Mouse (Mus musculus) neural tube, embryonic 11.5 days (tissue): ENCODE results near the gene Gtse1. TPM values are rescaled to one million over a fixed set of nuclear protein-coding genes. Genes with fewer than 3 reads are reported as not detected.

Experiments
- ATAC-seq: fragments of 200-750 bp; cut with Nextera tagmentation; 2 replicates; pipeline ENCODE4 v1.8.0; 2017; ENCODE audit warnings: moderate number of reproducible peaks, mild to moderate bottlenecking, moderate TSS enrichment, moderate library complexity; ENCODE audit not compliant: insufficient read depth, low FRiP score, low TSS enrichment
- DNase-seq: peaks from one replicate; pipeline ENCODE4 v3.0.0-alpha.2; 2015; ENCODE audit warnings: low spot score
- H3K27ac ChIP-seq: fragments of 300-500 bp; sonication (generic); 2 replicates; pipeline ENCODE4 v1.5.1; 2014; ENCODE audit warnings: low read depth, mild to moderate bottlenecking, low read length
- H3K27me3 ChIP-seq: fragments of 300-500 bp; sonication (generic); 2 replicates; pipeline ENCODE4 v1.6.1; 2014; ENCODE audit warnings: mild to moderate bottlenecking, low read length, mixed read lengths; ENCODE audit not compliant: control insufficient read depth, insufficient read depth
- H3K36me3 ChIP-seq: fragments of 300-500 bp; sonication (generic); 2 replicates; pipeline ENCODE4 v1.6.1; 2014; ENCODE audit warnings: mild to moderate bottlenecking, low read length, moderate library complexity, mixed read lengths; ENCODE audit not compliant: control insufficient read depth, insufficient read depth
- H3K4me1 ChIP-seq: fragments of 300-500 bp; sonication (generic); 2 replicates; pipeline ENCODE4 v1.6.1; 2014; ENCODE audit warnings: low read length, mixed read lengths; ENCODE audit not compliant: control insufficient read depth, insufficient read depth
- H3K4me2 ChIP-seq: fragments of 300-500 bp; sonication (generic); 2 replicates; pipeline ENCODE4 v1.6.1; 2014; ENCODE audit warnings: low read depth, mild to moderate bottlenecking, moderate library complexity
- H3K4me3 ChIP-seq: fragments of 300-500 bp; sonication (generic); 2 replicates; pipeline ENCODE4 v1.5.1; 2014; ENCODE audit warnings: low read depth, low read length
- H3K9ac ChIP-seq: fragments of 300-500 bp; sonication (generic); 2 replicates; pipeline ENCODE4 v1.6.1; 2014; ENCODE audit warnings: mild to moderate bottlenecking, low read length
- H3K9me3 ChIP-seq: fragments of 300-500 bp; sonication (generic); 2 replicates; pipeline ENCODE4 v1.6.1; 2016; ENCODE audit warnings: low read length; ENCODE audit not compliant: control insufficient read depth
- WGBS: fragments of 180-500 bp; shearing (Covaris S2); extraction: QIAGEN DNeasy Blood & Tissue Kit; methylation state at CpG from one replicate; pipeline ENCODE4 v1.1.7; 2014; 5-methylcytosine and 5-hydroxymethylcytosine counted together
- polyA plus RNA-seq: library from polyadenylated mRNA; unstranded; fragments of >200 nt; fragmentation: Nextera tagmentation; extraction: Ambion mirVana; gene quantifications from 2 replicates; pipeline ENCODE4 v1.2.1, GENCODE M21; 2014

Gene Gtse1
- polyA plus RNA-seq, 1 experiment from 2014 or later = 40.3 TPM

DNA sequence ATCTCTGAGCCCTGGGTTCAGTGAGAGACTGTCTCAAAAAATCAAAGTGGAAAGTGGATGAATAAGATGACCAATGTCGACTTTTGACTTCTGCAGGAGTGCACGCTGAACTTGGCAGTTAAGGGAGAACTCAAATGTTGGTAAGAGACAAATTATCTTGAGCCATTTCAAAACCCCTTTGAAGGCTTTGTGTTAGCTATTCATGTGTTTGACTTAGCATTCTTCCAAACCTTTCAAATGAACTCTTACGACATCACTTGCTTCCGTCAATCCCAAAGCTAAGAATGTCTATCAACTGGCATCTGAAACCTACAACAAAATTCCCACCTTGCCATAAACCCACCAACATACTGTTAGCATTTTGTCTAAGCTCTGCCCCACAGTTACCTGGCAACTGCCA lies 31.5 kb upstream of the Gtse1 start:
- no peak for DNase-seq

DNA sequence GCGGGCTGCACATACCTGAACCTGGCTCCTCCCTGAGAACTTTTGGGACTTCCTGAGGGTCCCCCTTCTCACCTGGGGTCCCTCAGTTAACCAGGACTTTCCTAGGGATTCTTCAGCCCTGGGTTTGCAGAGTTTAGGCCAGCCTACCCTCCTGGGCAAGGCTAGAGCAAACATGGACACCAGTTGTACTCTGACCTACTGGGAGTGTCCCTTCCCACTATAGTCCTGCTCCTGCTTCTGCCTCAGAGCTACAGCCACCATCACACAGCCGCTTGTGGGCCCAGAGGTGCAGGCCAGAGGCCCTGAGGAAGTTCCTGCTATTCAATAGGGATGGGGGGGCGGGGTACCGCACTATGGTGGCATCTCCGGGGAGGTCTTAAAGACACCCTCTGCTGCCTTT lies 30.1 kb upstream of the Gtse1 start:
- 83% methylated on average over 5 of the region's 5 CpGs for WGBS

More for the DNA sequence above, 31.5 kb upstream of the Gtse1 start:
- WGBS = 88% methylated on average over 4 of the region's 4 CpGs
- H3K4me3 ChIP-seq = no peak overlapping the region
- no peaks in the 10 kb centered on the region; the same call in 1 of the 2 replicates for H3K4me1 ChIP-seq
- H3K27ac ChIP-seq = no peak overlapping the region
- no peaks in the 10 kb centered on the region for H3K9me3 ChIP-seq
- no peaks in the 10 kb centered on the region for H3K36me3 ChIP-seq
- H3K4me2 ChIP-seq = no peak overlapping the region
- no peak for ATAC-seq
- no peak overlapping the region for H3K9ac ChIP-seq
- no peaks in the 10 kb centered on the region for H3K27me3 ChIP-seq

GRCm38 (mm10) chr15:85831954-85832590 lies 27.5 kb upstream of the Gtse1 start, which contains the start of gene Ttc38:
TSS of gene Ttc38 (plus strand) at chr15:85832306.
- Histone ChIP-seq H3K4me2 (peak within 1 kb of the TSS; percentile 72), H3K4me1 (no peaks in the 10 kb centered on the region; the same call in 1 of the 2 replicates), H3K27me3 (no peaks in the 10 kb centered on the region), H3K4me3 (peak within 1 kb of the TSS; percentile 53), H3K9me3 (no peaks in the 10 kb centered on the region), H3K36me3 (no peaks in the 10 kb centered on the region), H3K9ac (peak within 1 kb of the TSS; percentile 58), H3K27ac (no peak within 1 kb of the TSS)
- peak; percentile 76 for DNase-seq
- peak; percentile 71; the same call in 1 of the 2 replicates for ATAC-seq
- WGBS = under 1% methylated on average over 27 of the region's 27 CpGs

More for the DNA sequence above, 30.1 kb upstream of the Gtse1 start:
- Histone ChIP-seq H3K9ac (no peak overlapping the region), H3K4me2 (no peak overlapping the region), H3K27ac (no peak overlapping the region), H3K4me1 (no peaks in the 10 kb centered on the region; the same call in 1 of the 2 replicates), H3K27me3 (no peaks in the 10 kb centered on the region), H3K9me3 (no peaks in the 10 kb centered on the region), H3K4me3 (no peak overlapping the region), H3K36me3 (no peaks in the 10 kb centered on the region)
- ATAC-seq = no peak
- DNase-seq = no peak

GRCm38 (mm10) chr15:85832599-85832998 lies 26.9 kb upstream of the Gtse1 start:
- Histone ChIP-seq H3K4me1 (no peaks in the 10 kb centered on the region; the same call in 1 of the 2 replicates), H3K4me3 (peak overlapping the region; percentile 53), H3K4me2 (peak overlapping the region; percentile 72), H3K27ac (no peak overlapping the region), H3K9me3 (no peaks in the 10 kb centered on the region), H3K9ac (peak overlapping the region; percentile 58), H3K27me3 (no peaks in the 10 kb centered on the region), H3K36me3 (no peaks in the 10 kb centered on the region)
- ATAC-seq (no peak), DNase-seq (no peak)
- whole genome bisulfite sequencing = 52% methylated on average over 8 of the region's 8 CpGs

DNA sequence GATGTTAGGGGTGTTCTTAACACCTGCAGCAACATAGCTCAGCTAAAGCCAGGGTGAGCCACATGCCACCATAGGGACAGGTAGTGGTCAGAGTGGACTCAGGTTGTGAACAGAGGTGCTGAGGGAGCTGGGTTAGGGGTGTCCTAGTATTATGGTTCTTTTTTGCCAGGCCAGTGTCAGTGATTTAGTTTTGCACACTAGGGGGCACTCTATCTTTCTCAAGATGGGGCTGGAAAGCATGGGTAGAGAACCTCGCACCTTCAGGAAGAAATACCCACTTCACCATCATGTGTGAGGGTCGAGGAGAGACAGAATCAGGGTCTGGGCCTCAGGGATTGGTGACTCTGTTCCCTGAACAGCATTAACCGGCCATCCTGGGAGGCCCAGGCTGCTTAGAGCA lies 24.2 kb upstream of the Gtse1 start:
- H3K9me3 ChIP-seq = no peaks in the 10 kb centered on the region
- no peaks in the 10 kb centered on the region for H3K27me3 ChIP-seq
- DNase-seq = no peak
- no peak overlapping the region for H3K9ac ChIP-seq
- no peak overlapping the region for H3K4me3 ChIP-seq
- H3K4me1 ChIP-seq = no peaks in the 10 kb centered on the region; the same call in 1 of the 2 replicates
- no peaks in the 10 kb centered on the region for H3K36me3 ChIP-seq
- no peak overlapping the region for H3K27ac ChIP-seq
- no peak overlapping the region for H3K4me2 ChIP-seq
- 59% methylated on average over 3 of the region's 3 CpGs for WGBS
- ATAC-seq = no peak

GRCm38 (mm10) chr15:85836887-85837286 lies 22.7 kb upstream of the Gtse1 start:
- WGBS = 95% methylated on average over 5 of the region's 5 CpGs
- no peaks in the 10 kb centered on the region for H3K27me3 ChIP-seq
- no peaks in the 10 kb centered on the region for H3K36me3 ChIP-seq
- DNase-seq = no peak
- no peak overlapping the region for H3K27ac ChIP-seq
- no peak for ATAC-seq
- H3K9me3 ChIP-seq = no peaks in the 10 kb centered on the region
- H3K9ac ChIP-seq = no peak overlapping the region
- H3K4me3 ChIP-seq = no peak overlapping the region
- no peak overlapping the region for H3K4me2 ChIP-seq
- no peaks in the 10 kb centered on the region; the same call in 1 of the 2 replicates for H3K4me1 ChIP-seq

DNA sequence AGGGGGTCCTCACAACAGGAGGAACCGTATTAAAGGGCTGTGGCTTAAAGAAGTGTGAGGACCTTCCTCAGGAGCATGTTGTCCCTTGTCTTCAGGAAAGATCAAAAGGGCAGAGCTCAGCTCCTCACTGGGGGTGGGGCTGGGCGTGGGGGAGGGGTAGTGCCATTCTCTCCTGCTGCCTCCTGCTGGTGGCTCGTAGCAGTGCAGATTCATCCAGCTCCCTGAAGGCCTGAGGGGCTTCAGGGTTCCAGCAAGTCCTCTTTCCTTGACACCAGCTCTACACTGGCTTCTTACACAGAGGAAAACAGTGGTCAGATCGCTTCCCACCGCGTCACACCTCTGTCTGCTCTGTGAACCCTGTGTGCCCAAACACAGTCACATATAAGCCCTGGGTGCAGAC lies 18.6 kb upstream of the Gtse1 start:
- ATAC-seq = no peak
- H3K36me3 ChIP-seq = no peaks in the 10 kb centered on the region
- no peak overlapping the region for H3K27ac ChIP-seq
- no peaks in the 10 kb centered on the region for H3K9me3 ChIP-seq
- no peaks in the 10 kb centered on the region for H3K4me1 ChIP-seq
- H3K9ac ChIP-seq = no peak overlapping the region
- H3K4me2 ChIP-seq = no peak overlapping the region
- peak; percentile 37 for DNase-seq
- no peak overlapping the region for H3K4me3 ChIP-seq
- no peaks in the 10 kb centered on the region for H3K27me3 ChIP-seq
- WGBS = 33% methylated on average over 6 of the region's 6 CpGs

DNA sequence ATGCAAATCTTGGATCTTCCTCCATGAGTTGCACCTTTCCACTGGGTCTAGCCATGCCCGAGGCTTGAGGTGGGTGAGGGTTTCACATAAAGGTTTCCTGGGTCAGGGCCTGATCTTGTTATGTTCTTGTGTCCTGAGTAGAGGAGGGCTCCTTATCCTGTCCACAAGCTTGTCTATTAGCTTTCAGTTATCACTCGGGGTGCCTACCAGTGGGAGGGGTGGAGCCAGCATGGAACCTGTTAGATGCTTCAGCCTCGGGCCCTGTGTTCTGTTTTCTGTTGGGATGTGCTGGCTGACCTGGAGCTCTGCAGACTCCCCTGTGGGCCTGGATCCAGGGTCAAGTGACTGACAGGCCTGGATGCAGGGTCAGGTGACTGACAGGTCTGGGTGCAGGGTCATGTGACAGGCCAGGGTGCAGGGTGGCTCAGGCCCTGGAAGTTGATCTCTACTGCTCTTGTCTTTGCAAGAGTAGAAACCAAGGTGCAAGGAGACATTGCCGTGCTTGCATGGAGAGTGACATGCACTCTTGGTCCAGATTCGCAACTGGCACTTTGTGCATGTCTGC lies 17.7 kb upstream of the Gtse1 start:
- no peak for ATAC-seq
- DNase-seq = no peak
- Histone ChIP-seq H3K4me2 (no peak overlapping the region), H3K9me3 (no peaks in the 10 kb centered on the region), H3K36me3 (no peaks in the 10 kb centered on the region), H3K27ac (no peak overlapping the region), H3K27me3 (no peaks in the 10 kb centered on the region), H3K9ac (no peak overlapping the region), H3K4me1 (no peaks in the 10 kb centered on the region), H3K4me3 (no peak overlapping the region)
- WGBS = 86% methylated on average over 5 of the region's 5 CpGs

DNA sequence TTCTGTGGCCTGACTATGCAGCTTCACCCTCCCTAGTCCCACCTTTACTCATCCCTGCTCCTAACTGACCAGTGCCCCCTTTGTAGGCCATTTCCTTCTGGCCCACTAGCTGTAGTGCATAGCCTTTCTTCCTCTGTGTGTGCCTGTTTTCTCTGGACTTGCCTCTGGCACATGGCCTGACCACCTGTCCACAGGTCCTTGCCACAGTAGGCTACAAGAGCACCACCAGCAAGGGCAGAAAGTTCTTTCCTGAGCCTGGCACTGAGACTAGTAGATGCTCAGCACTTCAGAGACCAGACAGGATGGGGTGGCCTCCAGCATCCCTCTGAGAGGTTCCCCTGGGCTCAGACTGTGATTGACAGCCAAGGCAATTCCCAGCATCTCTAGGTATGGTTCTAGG lies 14.5 kb upstream of the Gtse1 start:
- H3K4me3 ChIP-seq = no peak overlapping the region
- H3K4me2 ChIP-seq = no peak overlapping the region
- H3K9me3 ChIP-seq = no peaks in the 10 kb centered on the region
- H3K36me3 ChIP-seq = no peaks in the 10 kb centered on the region
- ATAC-seq (no peak), DNase-seq (no peak)
- no peak overlapping the region for H3K27ac ChIP-seq
- H3K4me1 ChIP-seq = no peaks in the 10 kb centered on the region
- H3K9ac ChIP-seq = no peak overlapping the region
- no peaks in the 10 kb centered on the region for H3K27me3 ChIP-seq
